Mouse (Mus musculus) embryonic stem cell, embryonic (primary cell): ENCODE measurements around the gene Mindy4.
"Not testable (repeated sequence)": the region's sequence is repeated elsewhere in the genome, so short reads cannot be mapped to it uniquely, and the experiment has no call there.

Experiments
- CTCF ChIA-PET, 4 experiments: fragments of 300-600 bp in 2 of 4; fragments of 350-600 bp in 2 of 4; sonication (Branson Sonifier 250); formaldehyde crosslinking; loops; one replicate each; lab custom pipeline; 2022; ENCODE audit warnings: inconsistent platforms in 2 of 4; lab: Charles Lee
- POLR2A ChIA-PET, 4 experiments: fragments of 300-600 bp in 2 of 4; fragments of 350-600 bp in 2 of 4; sonication (Branson Sonifier 250); formaldehyde crosslinking; loops; one replicate each; lab custom pipeline; 2022; ENCODE audit warnings: antibody characterized with exemption in 4 of 4, inconsistent platforms in 1 of 4; lab: Charles Lee

Gene Mindy4

GRCm38 (mm10) chr6:55202913-55203910, at the start of gene Mindy4:
TSS of gene Mindy4 (plus strand) at chr6:55203383.
- POLR2A ChIA-PET: interaction anchor here in 1 of 4 experiments (0.6 kb wide), 1 partner anchor 254 kb away, joined by 3 read pairs; no protein-coding TSS in a partner anchor
- CTCF ChIA-PET: interaction anchor here in 1 of 4 experiments (0.6 kb wide), 1 partner anchor 18 kb away, joined by 6 read pairs; no protein-coding TSS in a partner anchor

- POLR2A ChIA-PET: interaction anchor here in 2 of 4 experiments (0.8 to 1.3 kb wide), 2 partner anchors 10 to 121 kb away, joined by 3 read pairs; no protein-coding TSS in a partner anchor
- CTCF ChIA-PET: interaction anchor here in 2 of 4 experiments (1.6 to 3.3 kb wide), 4 partner anchors 11 to 143 kb away, joined by 6 to 10 read pairs (median 10); no protein-coding TSS in a partner anchor
Measured at GRCm38 (mm10) chr6:55159256-55159655, 43.9 kb upstream of the Mindy4 start.

- CTCF ChIA-PET: interaction anchor here in 1 of 4 experiments (2.6 to 3.3 kb wide), 2 partner anchors 9 to 145 kb away, joined by 10 read pairs; no protein-coding TSS in a partner anchor
- POLR2A ChIA-PET: interaction anchor here in 1 of 4 experiments (0.6 kb wide), 1 partner anchor 14 kb away, joined by 4 read pairs; no protein-coding TSS in a partner anchor
Measured at GRCm38 (mm10) chr6:55161311-55161761, 41.8 kb upstream of the Mindy4 start.

GRCm38 (mm10) chr6:55163046-55163584, 40.1 kb upstream of the Mindy4 start:
- ChIA-PET CTCF (interaction anchor here in 1 of 4 experiments (0.6 kb wide), 1 partner anchor 243 kb away, joined by 4 read pairs; no protein-coding TSS in a partner anchor), POLR2A (interaction anchor here in 1 of 4 experiments (1.2 kb wide), 1 partner anchor 14 kb away, joined by 5 read pairs; no protein-coding TSS in a partner anchor)

- ChIA-PET CTCF (interaction anchor here (0.5 to 5.1 kb wide), 42 partner anchors 10 to 830 kb away, joined by 3 to 82 read pairs (median 4); partner anchors contain the start of gene Ggct (in 3 of the 4)), POLR2A (interaction anchor here in 3 of 4 experiments (0.6 to 1.7 kb wide), 14 partner anchors 49 to 510 kb away, joined by 3 to 9 read pairs (median 4); partner anchors contain the start of genes Ggct (in 2 of the 3) and Gars (in 1 of the 3))
Measured at GRCm38 (mm10) chr6:55166777-55167463, 36.3 kb upstream of the Mindy4 start.

GRCm38 (mm10) chr6:55169818-55170217, 33.4 kb upstream of the Mindy4 start:
- ChIA-PET POLR2A (interaction anchor here in 3 of 4 experiments (0.7 to 1.7 kb wide), 9 partner anchors 21 to 235 kb away, joined by 3 to 6 read pairs (median 3); partner anchors contain the start of gene Ggct (in 1 of the 3)), CTCF (interaction anchor here (0.7 to 5.1 kb wide), 9 partner anchors 9 to 177 kb away, joined by 3 to 82 read pairs (median 4); partner anchors contain the start of gene Ggct (in 1 of the 4))

- ChIA-PET CTCF (interaction anchor here (0.5 to 2.5 kb wide), 8 partner anchors 17 to 1049 kb away, joined by 3 to 8 read pairs (median 4); no protein-coding TSS in a partner anchor), POLR2A (no interaction called here)
Measured at GRCm38 (mm10) chr6:55171638-55172037, 31.5 kb upstream of the Mindy4 start.

GRCm38 (mm10) chr6:55173171-55173570, 30.0 kb upstream of the Mindy4 start:
- ChIA-PET POLR2A (no interaction called here), CTCF (no interaction called here)

- ChIA-PET POLR2A (no interaction called here), CTCF (interaction anchor here in 1 of 4 experiments (0.9 kb wide), 1 partner anchor 26 kb away, joined by 4 read pairs; no protein-coding TSS in a partner anchor)
Measured at GRCm38 (mm10) chr6:55173941-55174349, 29.2 kb upstream of the Mindy4 start.

- ChIA-PET POLR2A (no interaction called here), CTCF (interaction anchor here in 2 of 4 experiments (0.7 to 0.9 kb wide), 3 partner anchors 27 to 544 kb away, joined by 4 to 5 read pairs (median 4); no protein-coding TSS in a partner anchor)
Measured at GRCm38 (mm10) chr6:55174741-55175181, 28.4 kb upstream of the Mindy4 start, which contains the start of gene Inmt. TSS of gene Inmt (minus strand) at chr6:55175043.

GRCm38 (mm10) chr6:55175456-55175855, 27.7 kb upstream of the Mindy4 start:
- CTCF ChIA-PET: interaction anchor here in 2 of 4 experiments (0.6 to 0.8 kb wide), 3 partner anchors 39 to 544 kb away, joined by 3 to 5 read pairs (median 4); no protein-coding TSS in a partner anchor

GRCm38 (mm10) chr6:55175892-55176291, 27.3 kb upstream of the Mindy4 start:
- CTCF ChIA-PET: interaction anchor here in 1 of 4 experiments (0.6 kb wide), 1 partner anchor 178 kb away, joined by 3 read pairs; no protein-coding TSS in a partner anchor
- POLR2A ChIA-PET: no interaction called here

More at GRCm38 (mm10) chr6:55175456-55175855, 27.7 kb upstream of the Mindy4 start:
- POLR2A ChIA-PET: no interaction called here

- CTCF ChIA-PET: interaction anchor here (0.5 to 1.3 kb wide), 19 partner anchors 10 to 1359 kb away, joined by 3 to 19 read pairs (median 4); no protein-coding TSS in a partner anchor
- POLR2A ChIA-PET: interaction anchor here in 2 of 4 experiments (0.8 to 0.9 kb wide), 2 partner anchors 13 to 103 kb away, joined by 3 read pairs; no protein-coding TSS in a partner anchor
Measured at GRCm38 (mm10) chr6:55177060-55177732, 26.0 kb upstream of the Mindy4 start.

GRCm38 (mm10) chr6:55179560-55179959, 23.6 kb upstream of the Mindy4 start:
- ChIA-PET POLR2A (no interaction called here), CTCF (interaction anchor here in 2 of 4 experiments (0.6 to 1.4 kb wide), 2 partner anchors 13 to 30 kb away, joined by 3 to 6 read pairs; no protein-coding TSS in a partner anchor)

- ChIA-PET POLR2A (no interaction called here), CTCF (no interaction called here)
Measured at GRCm38 (mm10) chr6:55182655-55183430, 20.3 kb upstream of the Mindy4 start.

GRCm38 (mm10) chr6:55187827-55188226, 15.4 kb upstream of the Mindy4 start:
- POLR2A ChIA-PET, CTCF ChIA-PET: not testable (repeated sequence)
